In genomic region chr12:102704457-102705198, GRCm38 (mm10) we compare ENCODE assay signal across 8 mouse cellular contexts. TPM values are rescaled to one million over a fixed set of nuclear protein-coding genes. Genes with fewer than 3 reads are reported as not detected.
DNase-seq lines count a peak whose midpoint lies in the region; ATAC-seq and TF ChIP-seq lines count a peak whose summit lies in the region.

Itpk1 (minus strand) TSS chr12:102704930.

- H3K9me3 ChIP-seq in embryonic facial prominence, embryonic 15.5 days (replicated peaks): no peaks in the 10 kb centered on the region
- no peaks in the 10 kb centered on the region for H3K9me3 ChIP-seq in lung, postnatal 0 days (ENCODE audit: low read length)

- intact Hi-C loops in heart, postnatal 36 days (cut with DNase I): loop anchor here (5.0 kb wide), 1 partner anchor 182 kb away; no protein-coding TSS in a partner anchor

- peak within 1 kb of the TSS; percentile 61 for H3K27ac ChIP-seq in bone marrow macrophage, adult 2 months (ENCODE audit: insufficient read depth, low read depth, low read length)
- peak within 1 kb of the TSS; percentile 89 for H3K27ac ChIP-seq in embryonic facial prominence, embryonic 15.5 days (replicated peaks)
- H3K27ac ChIP-seq in lung, postnatal 0 days (ENCODE audit: low read length): peak within 1 kb of the TSS; percentile 92

- under 1% methylated on average over 55 of the region's 105 CpGs for WGBS in embryonic facial prominence, embryonic 15.5 days
- WGBS in lung, postnatal 0 days: under 1% methylated on average over 50 of the region's 105 CpGs

- peak; percentile 90 for ATAC-seq in embryonic facial prominence, embryonic 15.5 days (ENCODE audit: insufficient number of reproducible peaks, low FRiP score, low TSS enrichment, low read depth)
- peak; percentile 93 for ATAC-seq in lung, postnatal 0 days

- peak within 1 kb of the TSS; percentile 96 for H3K4me2 ChIP-seq in embryonic facial prominence, embryonic 15.5 days (replicated peaks)
- peak within 1 kb of the TSS; percentile 99 for H3K4me2 ChIP-seq in lung, postnatal 0 days (replicated peaks; ENCODE audit: low read depth, low read length)

- H3K27me3 ChIP-seq in embryonic facial prominence, embryonic 15.5 days: no peaks in the 10 kb centered on the region
- no peaks in the 10 kb centered on the region for H3K27me3 ChIP-seq in lung, postnatal 0 days (replicated peaks; ENCODE audit: insufficient read depth, low read length)

- peaks cover 22% of the 10 kb centered on the region for H3K4me1 ChIP-seq in bone marrow macrophage, adult 2 months (ENCODE audit: control insufficient read depth, insufficient read depth, low read length)
- peaks cover 36% of the 10 kb centered on the region for H3K4me1 ChIP-seq in embryonic facial prominence, embryonic 15.5 days
- peaks cover 27% of the 10 kb centered on the region; the same call in 1 of the 2 replicates for H3K4me1 ChIP-seq in lung, postnatal 0 days (ENCODE audit: insufficient read depth, low read depth, low read length)

- H3K4me3 ChIP-seq in bone marrow macrophage, adult 2 months (ENCODE audit: insufficient read depth, low read length): peak within 1 kb of the TSS; percentile 96
- H3K4me3 ChIP-seq in embryonic facial prominence, embryonic 15.5 days (replicated peaks): peak within 1 kb of the TSS; percentile 76
- H3K4me3 ChIP-seq in lung, postnatal 0 days (ENCODE audit: low read depth, low read length): peak within 1 kb of the TSS; percentile 79

- TF ChIP-seq EP300 in lung, postnatal 0 days (IDR thresholded peaks at IDR 0.05): no peak

- no peak for TF ChIP-seq CTCF in bone marrow macrophage, adult 2 months (IDR thresholded peaks at IDR 0.05; ENCODE audit: low read depth, low read length)
- TF ChIP-seq CTCF in lung, postnatal 0 days (IDR thresholded peaks at IDR 0.05): no peak

- H3K36me3 ChIP-seq in embryonic facial prominence, embryonic 15.5 days: no peaks in the 10 kb centered on the region
- H3K36me3 ChIP-seq in lung, postnatal 0 days (ENCODE audit: insufficient read depth, low read length): no peaks in the 10 kb centered on the region

- TF ChIP-seq POLR2A in bone marrow macrophage, adult 2 months (IDR thresholded peaks at IDR 0.05; ENCODE audit: borderline replicate concordance, low read depth, low read length): no peak

- H3K9ac ChIP-seq in embryonic facial prominence, embryonic 15.5 days: peak within 1 kb of the TSS; percentile 75
- H3K9ac ChIP-seq in lung, postnatal 0 days (replicated peaks; ENCODE audit: low read depth): peak within 1 kb of the TSS; percentile 76

- DNase-seq in ES-CJ7 (ENCODE audit: low read depth, low spot score): peak; percentile 39
- DNase-seq in heart, postnatal 36 days: peak; percentile 59 to 69
- DNase-seq in layer of hippocampus, adult 9-11 months: peak; percentile 59
- DNase-seq in lung, postnatal 0 days (ENCODE audit: low spot score): peak; percentile 79
- peak; percentile 49 for DNase-seq in ovary, postnatal 10 days (ENCODE audit: low spot score)
- DNase-seq in urinary bladder, adult 2 months (ENCODE audit: low spot score): peak; percentile 56

RNA-seq across cellular contexts. Expression of gene Itpk1, which starts in this region (rescaled TPM):
- 23.5 and 28.0 TPM in 2 replicates for polyA plus RNA-seq in bone marrow macrophage, adult 2 months (2012; ENCODE audit: insufficient read depth, insufficient read length, missing spikeins)
- polyA plus RNA-seq in embryonic facial prominence, embryonic 15.5 days (2015; fragmentation: Nextera tagmentation; extraction: Ambion mirVana): 13.6 and 14.2 TPM in 2 replicates
- total RNA-seq in heart, postnatal 36 days (2021): 1 to 10 TPM; 6.8 to 8.8 TPM
- 9.7 and 10.9 TPM in 2 replicates for polyA plus RNA-seq in lung, postnatal 0 days (2015; fragmentation: Nextera tagmentation; extraction: Ambion mirVana)
- polyA plus RNA-seq in urinary bladder, adult 2 months (2012; rRNA removed): 43.6 and 57.6 TPM in 2 replicates

Comparison
In these comparisons a context has a peak if more than half of its experiments do, and no peak if none do; other contexts are left out.
1. Peak in every context shown above with its lines: DNase-seq, ATAC-seq, H3K4me3 ChIP-seq and H3K27ac ChIP-seq.